Mouse (Mus musculus) spleen, adult 2 months (tissue): ENCODE measurements around the gene Rassf7. TPM values are rescaled to one million over a fixed set of nuclear protein-coding genes. Genes with fewer than 3 reads are reported as not detected.
A peak's percentile ranks its signal among the peaks of the same experiment; 100 is the strongest.

ENCODE experiments used
- DNase-seq, 2 experiments: peaks; one replicate each; pipeline versions ENCODE4 v3.0.0 to v3.0.0-alpha.2; 2012 to 2021; ENCODE audit warnings: low spot score in 2 of 2, low read depth in 1 of 2
- H3K27ac ChIP-seq: fragments of 200-500 bp; 2 replicates; pipeline ENCODE4 v1.5.1; 2012; ENCODE audit warnings: low read length, inconsistent platforms; ENCODE audit not compliant: insufficient read depth
- H3K27me3 ChIP-seq: fragments of 200-500 bp; 2 replicates; pipeline ENCODE4 v1.6.1; 2012; ENCODE audit warnings: mild to moderate bottlenecking, moderate library complexity, low read length, inconsistent platforms; ENCODE audit not compliant: control insufficient read depth, insufficient read depth
- H3K36me3 ChIP-seq: fragments of 200-500 bp; 2 replicates; pipeline ENCODE4 v1.6.1; 2012; ENCODE audit warnings: mild to moderate bottlenecking, low read length, inconsistent platforms; ENCODE audit not compliant: control insufficient read depth, insufficient read depth
- H3K4me1 ChIP-seq: fragments of 200-500 bp; 2 replicates; pipeline ENCODE4 v1.6.1; 2011; ENCODE audit warnings: inconsistent platforms; ENCODE audit not compliant: control insufficient read depth, insufficient read depth, insufficient read length
- H3K4me3 ChIP-seq: fragments of 200-500 bp; 2 replicates; pipeline ENCODE4 v1.5.1; 2011; ENCODE audit warnings: mild to moderate bottlenecking, inconsistent platforms; ENCODE audit not compliant: insufficient read depth, insufficient read length; ENCODE audit errors: extremely low read depth
- CTCF ChIP-seq: fragments of 200-500 bp; IDR thresholded peaks from 2 replicates; pipeline ENCODE4 v1.5.1; 2011; ENCODE audit warnings: mild to moderate bottlenecking, inconsistent platforms; ENCODE audit not compliant: insufficient read depth, insufficient read length, insufficient replicate concordance; ENCODE audit errors: extremely low read depth
- POLR2A ChIP-seq: fragments of 200-500 bp; IDR thresholded peaks from 2 replicates; pipeline ENCODE4 v1.6.1; 2011; ENCODE audit warnings: low read depth, low read length, inconsistent platforms
- WGBS: fragments of 180-500 bp; shearing (Covaris S2); methylation state at CpG from one replicate; pipeline ENCODE4 v1.1.7; 2018; 5-methylcytosine and 5-hydroxymethylcytosine counted together
- polyA plus RNA-seq: library from polyadenylated mRNA; depleted of rRNA; stranded (reverse); fragments of >200 nt; gene quantifications from 2 replicates; pipeline ENCODE4 v1.2.3, GENCODE M21; 2012

Rassf7 gene
- polyA plus RNA-seq, 1 experiment, result 13.0 TPM

DNA sequence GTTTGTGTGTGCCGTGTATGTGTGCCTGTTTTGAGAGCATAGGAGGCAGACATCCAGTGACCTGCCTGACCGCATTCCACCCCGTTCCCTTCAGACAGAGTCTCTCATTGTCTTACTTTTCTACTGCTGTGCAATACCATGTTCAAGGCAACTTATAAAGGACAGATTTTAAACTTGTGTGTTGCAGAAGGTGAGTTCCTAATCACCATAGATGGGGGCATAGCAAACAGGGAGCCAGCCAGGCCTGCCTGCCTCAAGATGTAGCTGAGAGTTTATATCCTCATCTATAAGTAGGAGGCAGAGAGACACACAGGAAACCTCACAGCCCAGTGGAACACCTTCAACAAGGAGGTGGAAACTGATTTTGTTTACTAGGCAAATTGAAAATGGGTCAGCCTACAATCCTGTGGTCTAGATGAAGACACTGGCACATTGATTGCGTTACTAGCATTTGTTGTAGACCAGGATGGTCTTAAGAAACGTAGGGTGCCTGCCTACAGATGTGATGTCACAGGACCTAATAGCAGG lies 42.3 kb upstream of the Rassf7 start:
- peak overlapping the region; percentile 90 for H3K27ac ChIP-seq
- H3K36me3 ChIP-seq, result no peaks in the 10 kb centered on the region
- H3K27me3 ChIP-seq, result no peaks in the 10 kb centered on the region
- H3K4me3 ChIP-seq, result no peak overlapping the region
- 78% methylated on average over 5 of the region's 5 CpGs for WGBS
- peaks cover 6% of the 10 kb centered on the region; the same call in 1 of the 2 replicates for H3K4me1 ChIP-seq
- no peak for DNase-seq
- TF ChIP-seq POLR2A, result no peak
- TF ChIP-seq CTCF, result no peak

DNA sequence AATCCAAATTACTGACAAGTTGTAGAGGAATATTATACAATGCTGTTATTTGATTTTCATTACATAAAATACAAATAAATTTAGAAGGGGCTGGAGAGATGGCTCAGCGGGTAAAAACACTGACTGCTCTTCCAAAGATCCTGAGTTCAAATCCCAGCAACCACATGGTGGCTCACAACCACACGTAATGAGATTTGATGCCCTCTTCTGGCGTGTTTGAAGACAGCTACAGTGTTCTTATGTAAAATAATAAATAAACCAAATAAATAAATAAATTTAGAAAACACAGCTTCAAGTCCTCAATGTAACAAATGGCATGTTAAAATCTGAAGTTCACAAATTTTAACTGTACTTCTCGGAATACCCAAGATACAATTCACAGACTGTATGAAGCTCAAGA lies 40.6 kb upstream of the Rassf7 start:
- no peak overlapping the region for H3K4me3 ChIP-seq
- no peaks in the 10 kb centered on the region for H3K36me3 ChIP-seq
- no peak for DNase-seq
- no peak overlapping the region for H3K27ac ChIP-seq
- TF ChIP-seq CTCF (no peak), POLR2A (no peak)
- H3K4me1 ChIP-seq, result peaks cover 6% of the 10 kb centered on the region; the same call in 1 of the 2 replicates
- H3K27me3 ChIP-seq, result no peaks in the 10 kb centered on the region
- WGBS, result 87% methylated on average over 4 of the region's 4 CpGs

DNA sequence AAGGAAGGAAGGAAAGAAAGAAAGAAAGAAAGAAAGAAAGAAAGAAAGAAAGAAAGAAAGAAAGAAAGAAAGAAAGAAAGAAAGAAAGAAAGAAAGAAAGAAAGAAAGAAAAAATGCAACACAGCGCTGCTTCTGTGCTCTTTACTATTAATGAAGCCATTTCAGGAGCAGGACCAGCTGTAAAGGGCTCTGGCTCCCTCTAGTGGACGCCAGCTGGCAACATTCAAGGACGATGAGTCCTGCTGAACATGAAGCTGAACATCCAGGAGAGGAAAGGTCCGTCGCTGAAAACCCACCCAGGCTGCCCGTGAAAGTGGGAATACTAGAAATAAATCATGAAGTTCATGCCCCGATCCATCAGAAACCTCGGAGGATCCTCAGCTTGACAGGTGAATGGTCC lies 39.5 kb upstream of the Rassf7 start:
- Histone ChIP-seq H3K27me3 (no peaks in the 10 kb centered on the region), H3K36me3 (no peaks in the 10 kb centered on the region), H3K4me3 (no peak overlapping the region), H3K27ac (no peak overlapping the region), H3K4me1 (peaks cover 6% of the 10 kb centered on the region; the same call in 1 of the 2 replicates)
- TF ChIP-seq POLR2A (no peak), CTCF (peak; percentile 96; the same call in 1 of the 2 replicates)
- 2% methylated on average over 8 of the region's 8 CpGs for WGBS
- DNase-seq, result peak; percentile 79 to 84

DNA sequence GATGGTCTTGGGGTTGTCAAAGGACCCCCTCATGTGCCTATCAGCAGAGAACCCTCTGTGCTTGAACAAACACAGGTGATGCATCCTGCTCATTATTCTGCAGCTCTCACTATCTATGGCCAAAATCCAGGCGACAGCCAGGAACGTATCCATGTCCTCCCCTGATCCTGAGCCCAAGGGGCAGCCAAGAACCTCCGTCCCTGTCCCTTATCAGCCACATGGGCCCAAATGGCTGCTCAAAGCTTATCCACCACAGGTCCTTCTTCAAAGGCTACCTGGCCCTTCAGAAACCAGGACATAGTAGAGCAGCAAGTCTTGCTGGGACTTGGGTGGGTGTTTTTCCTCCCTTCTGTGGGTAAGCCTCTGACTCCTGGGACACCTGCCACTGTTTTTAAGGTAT lies 27.5 kb upstream of the Rassf7 start:
- H3K36me3 ChIP-seq, result peaks cover 21% of the 10 kb centered on the region
- H3K4me3 ChIP-seq, result no peak overlapping the region
- DNase-seq, result no peak
- no peak for TF ChIP-seq POLR2A
- TF ChIP-seq CTCF, result no peak
- H3K27me3 ChIP-seq, result no peaks in the 10 kb centered on the region
- no peak overlapping the region for H3K27ac ChIP-seq
- WGBS, result 82% methylated on average over 3 of the region's 3 CpGs
- peaks cover 4% of the 10 kb centered on the region; the same call in 1 of the 2 replicates for H3K4me1 ChIP-seq

DNA sequence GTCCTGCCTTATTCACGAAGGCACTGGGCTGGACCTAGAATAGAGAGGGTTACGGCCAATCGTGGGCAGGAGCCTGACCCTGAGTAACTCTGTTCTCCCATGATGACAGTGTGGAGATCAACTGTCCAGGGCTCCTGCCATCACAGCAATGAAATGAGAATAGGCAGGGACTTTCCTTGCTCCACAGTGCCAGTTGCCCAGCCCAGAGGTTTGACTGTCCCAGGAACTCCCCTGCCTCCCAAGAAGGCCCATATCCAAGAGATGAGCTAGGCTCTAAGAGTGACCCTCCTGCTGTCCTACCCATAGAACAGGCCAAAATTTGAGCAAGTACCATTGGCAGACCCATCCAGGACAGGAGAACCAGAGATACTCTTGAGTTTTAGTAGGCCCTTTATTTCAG lies 26.9 kb upstream of the Rassf7 start:
- Histone ChIP-seq H3K4me1 (peaks cover 6% of the 10 kb centered on the region; the same call in 1 of the 2 replicates), H3K27ac (no peak overlapping the region), H3K27me3 (no peaks in the 10 kb centered on the region), H3K4me3 (no peak overlapping the region), H3K36me3 (peaks cover 21% of the 10 kb centered on the region)
- WGBS, result 90% methylated on average over 3 of the region's 3 CpGs
- TF ChIP-seq POLR2A (no peak), CTCF (no peak)
- DNase-seq, result no peak

DNA sequence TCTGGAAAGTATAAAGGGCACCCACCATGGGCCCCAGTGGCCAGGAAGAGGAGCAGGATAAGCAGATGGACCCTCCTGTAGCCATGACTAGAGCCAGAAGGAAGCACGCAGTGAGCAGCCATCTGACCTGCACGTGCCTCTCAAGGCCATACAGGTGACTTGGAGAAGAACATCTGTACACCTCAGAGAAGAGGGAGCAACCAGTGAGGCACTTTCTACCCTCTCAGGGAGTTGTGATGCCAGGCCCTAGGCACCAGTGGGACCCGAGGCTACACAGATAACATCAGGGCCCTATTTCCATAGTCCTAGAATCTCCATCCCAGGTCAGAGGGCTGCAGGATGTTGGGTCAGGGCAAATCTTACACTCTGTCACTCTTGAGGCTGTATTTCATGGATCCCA lies 25.4 kb upstream of the Rassf7 start:
- no peak overlapping the region for H3K27ac ChIP-seq
- H3K4me1 ChIP-seq, result peaks cover 9% of the 10 kb centered on the region; the same call in 1 of the 2 replicates
- peaks cover 21% of the 10 kb centered on the region for H3K36me3 ChIP-seq
- 89% methylated on average over 3 of the region's 3 CpGs for WGBS
- no peak for TF ChIP-seq CTCF
- no peak for TF ChIP-seq POLR2A
- no peak for DNase-seq
- no peak overlapping the region for H3K4me3 ChIP-seq
- no peaks in the 10 kb centered on the region for H3K27me3 ChIP-seq

DNA sequence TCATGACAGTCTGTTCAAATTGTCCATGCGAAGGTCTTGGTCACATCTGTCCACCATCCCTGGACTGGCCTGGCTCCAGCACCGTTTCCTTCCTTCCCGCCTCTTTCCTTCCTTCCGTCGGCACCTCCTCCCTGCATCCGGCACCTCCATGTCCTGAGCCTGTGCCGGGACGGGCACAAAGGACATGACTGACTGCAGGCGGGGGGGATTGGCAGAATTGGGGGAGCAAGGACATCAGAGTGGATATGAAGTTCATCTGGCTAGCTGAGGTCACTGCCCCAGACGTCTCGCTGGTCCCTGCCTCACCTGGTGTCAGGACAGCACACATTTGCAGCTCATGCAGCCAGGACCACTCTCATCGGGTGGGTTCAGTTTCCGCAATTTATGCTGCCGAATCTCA lies 24.6 kb upstream of the Rassf7 start:
- Histone ChIP-seq H3K36me3 (peaks cover 21% of the 10 kb centered on the region), H3K4me1 (peaks cover 9% of the 10 kb centered on the region; the same call in 1 of the 2 replicates), H3K4me3 (no peak overlapping the region), H3K27me3 (no peaks in the 10 kb centered on the region), H3K27ac (no peak overlapping the region)
- no peak for DNase-seq
- TF ChIP-seq POLR2A (no peak), CTCF (no peak)
- WGBS, result 95% methylated on average over 14 of the region's 14 CpGs
